Mouse (Mus musculus): ENCODE results near the gene Olfr250.
"Not testable (repeated sequence)": the region's sequence is repeated elsewhere in the genome, so short reads cannot be mapped to it uniquely, and the experiment has no call there.

The Olfr250 gene

DNA sequence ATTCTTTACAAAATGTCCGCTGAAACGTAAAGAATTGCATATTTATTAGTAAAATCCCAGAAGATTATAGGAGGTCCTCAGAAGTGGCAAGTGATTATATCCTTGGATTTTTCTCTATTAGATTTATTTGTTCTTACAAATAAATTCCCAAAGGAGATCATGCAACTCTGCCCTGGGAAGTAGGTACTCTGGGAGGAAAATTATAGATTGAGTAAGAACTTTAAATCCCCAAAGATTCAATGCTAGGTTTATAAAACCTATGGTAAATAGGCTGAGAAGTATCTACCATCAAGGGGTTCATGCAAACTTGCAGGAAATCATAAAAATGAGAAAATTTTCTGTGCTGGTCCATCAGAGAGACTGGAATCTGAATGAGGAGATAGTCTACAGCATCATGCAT, at the start of gene Olfr250:
Olfr250 (plus strand) TSS at position 301 of the 400 bp plus-strand sequence.
- in situ Hi-C loops (cut with MseI, MboI), result no loop called here

- in situ Hi-C loops (cut with MseI, MboI), result no loop called here
These were observed 37.9 kb upstream of the Olfr250 start, which contains the start of gene Olfr25 for GRCm38 (mm10) chr9:38328760-38329159. TSS of gene Olfr25 (plus strand) at chr9:38329060.

GRCm38 (mm10) chr9:38348111-38348510, 18.6 kb upstream of the Olfr250 start, which contains the start of gene Olfr898:
TSS of gene Olfr898 (plus strand) at chr9:38348411.
- in situ Hi-C loops (cut with MseI, MboI), result no loop called here

DNA sequence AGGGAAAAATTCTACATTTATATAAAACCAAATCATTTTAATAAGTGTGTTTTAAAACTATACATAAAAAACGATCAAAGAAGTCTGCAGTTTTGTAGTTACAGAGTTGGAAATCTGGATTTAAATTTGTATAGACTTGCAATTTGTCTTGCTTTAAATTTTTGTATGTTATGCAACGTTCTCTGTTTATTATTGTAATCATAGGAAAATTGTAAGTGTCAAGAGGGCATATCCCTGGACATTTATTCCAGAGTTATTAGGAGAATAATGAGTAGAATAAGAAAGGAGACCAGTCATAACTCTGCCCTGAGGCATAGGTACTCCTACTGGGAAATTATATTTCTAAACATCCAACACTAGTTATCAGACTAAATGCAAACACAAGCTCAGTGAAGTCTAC, 10.1 kb downstream of the Olfr250 start, which contains the start of gene Olfr251:
Olfr251 (plus strand) TSS at position 301 of the 400 bp plus-strand sequence.
- in situ Hi-C loops (cut with MseI, MboI), result no loop called here

DNA sequence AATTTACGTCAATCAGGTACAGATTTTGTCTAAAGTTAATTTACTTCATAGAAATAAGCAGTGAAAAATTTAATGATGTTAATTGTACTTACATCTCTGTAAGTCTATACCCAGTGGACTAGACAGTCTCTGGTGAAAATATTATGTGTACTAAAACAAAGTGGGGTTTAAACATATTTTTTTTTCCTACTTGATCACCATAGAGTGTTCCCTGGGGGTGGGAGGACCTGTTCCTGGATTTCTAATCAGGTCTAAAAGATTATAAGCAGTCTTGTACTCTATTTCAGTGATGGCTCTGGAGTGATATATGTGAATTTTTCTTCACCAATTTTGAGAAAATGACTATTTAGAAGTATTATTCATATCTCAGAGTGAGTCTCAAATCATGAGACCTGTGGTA, 34.7 kb downstream of the Olfr250 start, which contains the start of gene Olfr147:
Olfr147 (plus strand) TSS at position 301 of the 400 bp plus-strand sequence.
- in situ Hi-C loops (cut with MseI, MboI), result no loop called here

DNA sequence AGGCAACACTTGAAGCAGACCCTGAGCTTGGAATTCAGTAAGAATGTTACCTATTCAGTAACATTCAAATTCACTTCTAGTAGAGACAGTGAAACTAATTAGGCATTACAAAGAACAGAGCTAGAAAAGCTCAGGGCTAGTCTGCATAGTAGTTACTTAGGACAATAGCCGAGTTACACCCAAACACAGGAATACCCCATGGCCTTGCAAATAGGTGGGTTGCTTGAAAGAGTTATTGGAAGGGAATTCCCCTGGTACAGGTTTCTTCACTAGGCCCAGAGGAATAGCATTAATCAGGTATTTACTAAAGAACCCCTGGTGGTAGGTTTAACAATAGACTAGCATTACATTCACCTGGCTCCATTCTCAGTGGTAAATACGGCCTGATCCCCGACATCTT, 40.8 kb downstream of the Olfr250 start:
- in situ Hi-C loops (cut with MseI, MboI), result not testable (repeated sequence)

DNA sequence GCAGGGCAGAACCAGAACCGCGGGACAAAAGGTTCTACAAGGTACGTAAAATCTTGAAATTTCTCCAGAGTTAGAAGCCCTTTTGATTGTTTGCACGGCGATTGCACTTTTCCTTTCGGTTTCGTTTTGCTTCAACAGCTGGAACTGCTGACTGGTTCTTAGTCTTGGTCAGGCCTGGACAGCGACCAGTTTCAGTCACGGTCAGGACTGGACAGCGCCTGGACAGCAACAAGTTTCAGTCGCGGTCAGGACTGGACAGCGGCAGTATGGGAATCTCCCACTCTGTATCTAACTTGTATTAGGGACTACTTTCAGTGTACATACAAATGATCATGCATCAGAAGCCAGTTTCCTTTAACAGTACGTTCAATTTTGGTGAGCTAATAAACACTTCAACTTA, 46.8 kb downstream of the Olfr250 start:
- in situ Hi-C loops (cut with MseI, MboI), result not testable (repeated sequence)
